Mouse (Mus musculus) spleen, adult 2 months (tissue): ENCODE data around the gene Pex6. TPM values are rescaled to one million over a fixed set of nuclear protein-coding genes. Genes with fewer than 3 reads are reported as not detected.

ENCODE experiments used
- DNase-seq, 2 experiments: peaks; one replicate each; pipeline versions ENCODE4 v3.0.0 to v3.0.0-alpha.2; 2012 to 2021; ENCODE audit warnings: low spot score in 2 of 2, low read depth in 1 of 2
- H3K27ac ChIP-seq: fragments of 200-500 bp; 2 replicates; pipeline ENCODE4 v1.5.1; 2012; ENCODE audit warnings: low read length, inconsistent platforms; ENCODE audit not compliant: insufficient read depth
- H3K27me3 ChIP-seq: fragments of 200-500 bp; 2 replicates; pipeline ENCODE4 v1.6.1; 2012; ENCODE audit warnings: mild to moderate bottlenecking, moderate library complexity, low read length, inconsistent platforms; ENCODE audit not compliant: control insufficient read depth, insufficient read depth
- H3K36me3 ChIP-seq: fragments of 200-500 bp; 2 replicates; pipeline ENCODE4 v1.6.1; 2012; ENCODE audit warnings: mild to moderate bottlenecking, low read length, inconsistent platforms; ENCODE audit not compliant: control insufficient read depth, insufficient read depth
- H3K4me1 ChIP-seq: fragments of 200-500 bp; 2 replicates; pipeline ENCODE4 v1.6.1; 2011; ENCODE audit warnings: inconsistent platforms; ENCODE audit not compliant: control insufficient read depth, insufficient read depth, insufficient read length
- H3K4me3 ChIP-seq: fragments of 200-500 bp; 2 replicates; pipeline ENCODE4 v1.5.1; 2011; ENCODE audit warnings: mild to moderate bottlenecking, inconsistent platforms; ENCODE audit not compliant: insufficient read depth, insufficient read length; ENCODE audit errors: extremely low read depth
- CTCF ChIP-seq: fragments of 200-500 bp; IDR thresholded peaks from 2 replicates; pipeline ENCODE4 v1.5.1; 2011; ENCODE audit warnings: mild to moderate bottlenecking, inconsistent platforms; ENCODE audit not compliant: insufficient read depth, insufficient read length, insufficient replicate concordance; ENCODE audit errors: extremely low read depth
- POLR2A ChIP-seq: fragments of 200-500 bp; IDR thresholded peaks from 2 replicates; pipeline ENCODE4 v1.6.1; 2011; ENCODE audit warnings: low read depth, low read length, inconsistent platforms
- WGBS: fragments of 180-500 bp; shearing (Covaris S2); methylation state at CpG from one replicate; pipeline ENCODE4 v1.1.7; 2018; 5-methylcytosine and 5-hydroxymethylcytosine counted together
- polyA plus RNA-seq: library from polyadenylated mRNA; depleted of rRNA; stranded (reverse); fragments of >200 nt; gene quantifications from 2 replicates; pipeline ENCODE4 v1.2.3, GENCODE M21; 2012

Gene Pex6
- polyA plus RNA-seq, 1 experiment: 44.9 TPM

DNA sequence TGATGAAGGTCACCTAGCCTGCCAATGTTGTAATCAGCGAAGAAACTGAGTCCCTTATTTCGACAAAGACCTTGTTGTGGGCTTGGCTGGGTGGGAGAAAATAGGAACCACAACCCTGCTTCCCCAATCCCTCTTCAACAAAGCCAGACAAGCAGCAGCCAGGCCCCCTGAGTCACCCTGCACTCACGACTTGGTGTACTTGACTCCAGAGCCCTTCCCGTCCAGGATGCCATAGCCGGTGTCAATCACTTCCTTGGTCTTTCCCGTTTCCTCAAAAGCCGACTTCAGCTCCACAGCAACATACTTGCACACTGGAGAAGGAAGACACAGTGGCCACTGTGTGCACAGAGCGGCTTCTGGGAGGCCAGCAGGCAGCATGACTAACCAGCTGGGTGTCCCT lies 36.0 kb downstream of the Pex6 start:
- WGBS: 77% methylated on average over 8 of the region's 8 CpGs
- Histone ChIP-seq H3K27ac (no peak overlapping the region), H3K27me3 (no peaks in the 10 kb centered on the region), H3K4me1 (peaks cover 11% of the 10 kb centered on the region; the same call in 1 of the 2 replicates), H3K36me3 (peaks cover 32% of the 10 kb centered on the region), H3K4me3 (no peak overlapping the region)
- no peak for DNase-seq
- no peak for TF ChIP-seq CTCF
- no peak for TF ChIP-seq POLR2A

DNA sequence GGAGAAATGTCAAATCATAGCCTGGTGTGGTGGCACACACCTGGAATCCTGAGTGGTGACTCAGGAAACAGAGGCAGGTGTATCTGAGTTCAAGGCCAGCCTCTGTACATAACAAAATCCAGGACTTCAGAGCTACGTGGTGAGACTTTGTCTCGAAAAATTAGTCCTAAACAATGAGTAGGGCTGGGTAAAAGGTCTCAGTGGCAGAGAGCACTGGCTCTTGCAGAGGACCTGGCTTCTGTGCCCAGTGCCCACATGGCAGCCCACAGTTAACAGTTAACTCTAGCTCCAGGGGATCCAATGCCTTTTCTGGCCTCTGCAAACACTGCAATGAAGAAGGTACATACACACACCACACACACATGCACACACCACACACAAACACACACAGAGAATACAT lies 36.5 kb downstream of the Pex6 start:
- no peaks in the 10 kb centered on the region for H3K27me3 ChIP-seq
- peaks cover 30% of the 10 kb centered on the region for H3K36me3 ChIP-seq
- H3K4me3 ChIP-seq: no peak overlapping the region
- 88% methylated on average over 2 of the region's 2 CpGs for whole genome bisulfite sequencing
- no peak for TF ChIP-seq CTCF
- no peak for TF ChIP-seq POLR2A
- peaks cover 11% of the 10 kb centered on the region; the same call in 1 of the 2 replicates for H3K4me1 ChIP-seq
- DNase-seq: no peak
- no peak overlapping the region for H3K27ac ChIP-seq

DNA sequence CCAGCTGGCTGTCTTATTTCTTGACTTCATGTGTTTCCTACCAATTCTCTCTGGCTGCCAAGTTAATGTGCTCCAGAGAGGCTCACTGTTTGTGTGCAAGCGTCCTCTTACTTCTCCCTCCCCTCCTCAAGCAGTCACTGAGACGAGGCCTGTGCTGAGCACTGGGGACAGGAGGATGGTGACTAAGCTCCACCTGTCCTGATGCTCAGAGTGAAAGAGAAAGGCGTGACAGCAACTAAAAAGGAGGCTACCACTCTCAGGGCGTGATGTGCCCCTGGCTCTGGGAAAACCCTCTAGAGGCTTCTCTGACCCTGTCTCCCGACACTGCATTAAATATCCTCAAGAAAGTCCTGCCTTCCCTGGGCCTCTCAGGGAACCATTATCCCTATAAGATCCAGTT lies 38.0 kb downstream of the Pex6 start:
- Histone ChIP-seq H3K36me3 (peaks cover 19% of the 10 kb centered on the region), H3K4me1 (peaks cover 11% of the 10 kb centered on the region; the same call in 1 of the 2 replicates), H3K27ac (peak overlapping the region; percentile 2; the same call in 1 of the 2 replicates), H3K4me3 (no peak overlapping the region), H3K27me3 (no peaks in the 10 kb centered on the region)
- DNase-seq: no peak
- TF ChIP-seq CTCF (no peak), POLR2A (no peak)
- WGBS: 66% methylated on average over 5 of the region's 5 CpGs

DNA sequence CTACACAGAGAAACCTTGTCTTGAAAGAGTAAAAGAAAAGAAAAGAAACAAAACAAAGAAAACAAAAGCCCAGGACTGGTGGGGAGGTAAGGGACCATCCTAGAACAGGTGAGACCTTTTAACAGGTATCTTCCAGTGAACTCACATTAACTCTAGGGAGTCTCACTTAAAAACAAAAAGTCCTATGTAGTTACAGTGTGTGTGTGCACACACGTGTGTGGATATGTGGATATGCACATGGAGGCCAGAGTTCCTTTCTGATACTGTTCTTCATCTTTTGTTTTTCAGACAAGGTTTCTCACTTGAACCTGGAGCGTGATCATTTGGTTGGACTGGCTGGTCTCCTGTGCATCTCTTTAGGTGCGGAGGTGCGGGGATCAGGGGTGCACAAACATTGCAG lies 39.3 kb downstream of the Pex6 start:
- Histone ChIP-seq H3K27me3 (no peaks in the 10 kb centered on the region), H3K4me1 (peaks cover 11% of the 10 kb centered on the region; the same call in 1 of the 2 replicates), H3K27ac (peak overlapping the region; percentile 97), H3K4me3 (peak overlapping the region; percentile 95; the same call in 1 of the 2 replicates), H3K36me3 (peaks cover 13% of the 10 kb centered on the region)
- DNase-seq: no peak
- no peak for TF ChIP-seq POLR2A
- no peak for TF ChIP-seq CTCF
- WGBS: 29% methylated on average over 4 of the region's 4 CpGs

DNA sequence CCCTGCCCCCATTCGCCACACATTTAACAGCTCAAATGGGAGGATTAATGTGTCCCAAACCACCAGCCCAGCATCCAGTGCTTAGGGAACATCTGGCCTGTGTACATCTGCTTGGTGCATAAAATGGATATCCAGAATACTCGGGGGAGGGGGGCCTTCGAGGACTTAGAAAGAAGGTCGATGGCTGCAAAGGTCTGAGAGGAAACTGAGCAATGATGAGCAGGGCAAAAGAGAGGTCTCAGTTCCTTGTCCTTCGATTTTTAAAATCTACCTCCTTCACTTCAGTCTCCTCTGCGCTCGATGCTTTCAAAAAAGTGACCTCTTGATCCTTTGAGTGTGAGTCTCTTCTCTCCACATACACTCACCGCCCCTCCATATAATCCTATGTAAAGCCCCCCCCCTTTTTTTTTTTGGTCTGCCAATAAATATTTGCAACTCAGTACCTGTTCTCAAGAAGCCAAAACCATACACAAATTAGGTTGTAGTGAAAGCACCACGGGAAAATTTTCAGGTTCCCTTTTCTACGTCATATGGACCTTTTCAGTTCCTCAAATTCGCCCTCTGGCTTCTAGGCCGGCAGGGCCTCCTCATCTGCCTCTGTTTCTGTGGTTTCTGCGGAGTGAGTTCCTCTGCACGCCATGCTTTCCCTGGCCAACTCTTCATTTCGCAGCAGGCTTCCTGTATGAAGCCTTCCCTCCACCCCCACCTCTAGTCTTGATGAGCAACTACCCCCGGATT lies 40.0 kb downstream of the Pex6 start:
- no peaks in the 10 kb centered on the region for H3K27me3 ChIP-seq
- H3K36me3 ChIP-seq: peaks cover 11% of the 10 kb centered on the region
- DNase-seq: peak; percentile 78 to 91
- 3% methylated on average over 16 of the region's 16 CpGs for WGBS
- peak; percentile 23; the same call in 1 of the 2 replicates for TF ChIP-seq POLR2A
- TF ChIP-seq CTCF: no peak
- H3K4me1 ChIP-seq: peaks cover 11% of the 10 kb centered on the region; the same call in 1 of the 2 replicates
- peak overlapping the region; percentile 97 for H3K27ac ChIP-seq
- H3K4me3 ChIP-seq: peak overlapping the region; percentile 95

DNA sequence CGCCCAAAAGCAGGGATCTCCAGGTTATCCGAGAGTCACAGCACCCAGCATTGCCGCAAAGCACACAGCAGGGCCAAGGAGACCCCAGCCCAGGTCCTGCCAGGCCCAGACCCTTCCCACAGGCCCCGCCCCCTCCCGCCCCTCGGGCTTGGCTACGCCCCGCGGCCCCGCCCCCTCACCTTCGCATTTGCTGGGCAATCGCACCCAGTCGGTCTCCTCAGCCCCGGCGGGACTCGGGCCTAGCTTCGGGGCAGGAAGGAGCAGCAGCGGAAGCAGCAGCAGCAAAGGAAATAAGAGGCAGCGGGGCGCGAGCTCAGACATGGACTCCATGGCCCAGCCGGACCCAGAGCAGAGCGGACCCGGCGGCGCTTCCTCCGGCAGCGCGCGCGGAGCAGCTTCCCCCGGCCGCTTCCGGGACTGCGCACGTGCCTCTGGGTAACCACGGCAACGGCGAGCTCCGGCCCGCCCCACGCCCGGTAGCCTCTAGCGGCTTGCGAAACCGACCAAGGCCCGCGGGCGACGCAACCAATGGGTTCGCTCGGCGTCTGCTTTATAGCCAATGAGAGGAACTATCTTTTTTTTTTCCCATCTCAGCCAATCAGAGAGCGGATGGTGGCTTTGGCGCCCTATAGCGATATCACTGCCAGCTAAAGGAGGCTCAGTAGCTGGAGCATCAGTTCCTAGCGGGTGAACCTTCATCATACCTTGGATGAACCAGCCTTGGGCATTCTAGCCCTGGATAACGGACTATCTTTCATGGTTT lies 40.7 kb downstream of the Pex6 start, which contains the start of gene Cnpy3:
Gene Cnpy3, minus strand, starts transcription at position 421 of the 763 bp plus-strand sequence.
- peak; percentile 97 to 98 for DNase-seq
- under 1% methylated on average over 58 of the region's 58 CpGs for WGBS
- TF ChIP-seq POLR2A: peak; percentile 73
- TF ChIP-seq CTCF: no peak

More for the DNA sequence above, 40.7 kb downstream of the Pex6 start, which contains the start of gene Cnpy3:
- Histone ChIP-seq H3K27me3 (no peaks in the 10 kb centered on the region), H3K4me3 (peak within 1 kb of the TSS; percentile 95), H3K27ac (peak within 1 kb of the TSS; percentile 97), H3K36me3 (peaks cover 7% of the 10 kb centered on the region; the same call in 1 of the 2 replicates), H3K4me1 (peaks cover 11% of the 10 kb centered on the region; the same call in 1 of the 2 replicates)
